Mouse (Mus musculus) spleen, postnatal 14 days (tissue): Measurements from ENCODE around the gene Dixdc1.

Experiments
- DNase-seq, 2 experiments: peaks; one replicate each; pipeline ENCODE4 v3.0.0; 2021 to 2022; ENCODE audit warnings: low spot score in 2 of 2

The Dixdc1 gene

DNA sequence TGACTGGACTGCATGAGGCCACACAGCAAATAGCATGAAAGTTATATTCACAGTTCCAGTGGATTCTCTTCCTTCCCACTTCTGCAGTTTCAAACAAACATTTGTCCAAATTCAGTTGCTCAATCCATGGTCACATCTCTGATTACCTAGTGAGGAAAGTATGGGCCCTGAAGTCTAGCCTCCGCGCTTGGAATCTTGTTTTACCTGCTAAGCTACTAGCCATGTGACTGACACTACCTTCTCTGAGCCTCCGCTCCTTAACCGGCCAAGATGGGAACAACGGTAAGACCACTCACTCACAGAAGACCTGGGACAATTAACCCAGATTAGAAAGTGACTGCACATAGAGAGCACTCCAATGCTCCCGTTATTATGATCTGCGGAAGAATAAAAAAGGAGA, 6.5 kb upstream of the Dixdc1 start:
- DNase-seq = no peak

DNA sequence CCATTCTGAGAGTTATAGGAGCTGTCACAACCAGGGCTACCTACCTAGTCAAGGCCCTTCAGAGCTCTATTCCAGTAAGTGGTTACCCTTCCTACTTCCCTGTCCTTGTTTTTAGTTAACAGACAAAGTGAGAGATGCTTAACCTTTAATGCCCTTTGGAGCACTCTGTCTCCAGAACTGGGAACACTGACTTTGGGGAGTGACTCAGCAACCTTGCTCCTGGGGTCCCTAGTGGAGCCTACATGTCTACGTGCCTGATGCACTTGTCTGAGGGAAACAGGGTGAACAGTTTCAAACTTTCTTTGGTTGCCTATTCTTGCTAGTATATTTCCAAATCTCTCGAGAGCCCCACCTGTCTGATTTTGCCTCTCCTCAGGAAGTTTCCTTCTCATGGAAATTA, 3.4 kb upstream of the Dixdc1 start:
- no peak for DNase-seq

DNA sequence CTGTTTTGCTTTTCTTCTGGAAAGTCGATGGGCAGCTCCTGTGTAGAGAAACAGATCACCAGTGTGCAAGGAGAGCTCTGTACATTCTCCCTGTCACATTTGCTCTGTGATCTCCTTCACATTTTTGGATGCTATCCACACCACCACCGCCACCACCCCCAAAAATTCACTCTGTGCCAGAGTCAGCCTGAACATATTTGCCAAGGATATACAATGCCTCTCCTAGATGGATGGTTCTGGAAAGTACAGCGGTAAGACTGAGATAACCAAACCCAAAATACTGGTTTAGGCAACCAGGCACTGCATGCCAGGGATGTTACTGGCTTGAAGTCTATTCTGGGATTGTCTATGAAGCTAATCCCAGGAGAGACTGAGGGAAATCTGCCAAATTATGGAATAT, 2.9 kb upstream of the Dixdc1 start:
- DNase-seq = no peak

DNA sequence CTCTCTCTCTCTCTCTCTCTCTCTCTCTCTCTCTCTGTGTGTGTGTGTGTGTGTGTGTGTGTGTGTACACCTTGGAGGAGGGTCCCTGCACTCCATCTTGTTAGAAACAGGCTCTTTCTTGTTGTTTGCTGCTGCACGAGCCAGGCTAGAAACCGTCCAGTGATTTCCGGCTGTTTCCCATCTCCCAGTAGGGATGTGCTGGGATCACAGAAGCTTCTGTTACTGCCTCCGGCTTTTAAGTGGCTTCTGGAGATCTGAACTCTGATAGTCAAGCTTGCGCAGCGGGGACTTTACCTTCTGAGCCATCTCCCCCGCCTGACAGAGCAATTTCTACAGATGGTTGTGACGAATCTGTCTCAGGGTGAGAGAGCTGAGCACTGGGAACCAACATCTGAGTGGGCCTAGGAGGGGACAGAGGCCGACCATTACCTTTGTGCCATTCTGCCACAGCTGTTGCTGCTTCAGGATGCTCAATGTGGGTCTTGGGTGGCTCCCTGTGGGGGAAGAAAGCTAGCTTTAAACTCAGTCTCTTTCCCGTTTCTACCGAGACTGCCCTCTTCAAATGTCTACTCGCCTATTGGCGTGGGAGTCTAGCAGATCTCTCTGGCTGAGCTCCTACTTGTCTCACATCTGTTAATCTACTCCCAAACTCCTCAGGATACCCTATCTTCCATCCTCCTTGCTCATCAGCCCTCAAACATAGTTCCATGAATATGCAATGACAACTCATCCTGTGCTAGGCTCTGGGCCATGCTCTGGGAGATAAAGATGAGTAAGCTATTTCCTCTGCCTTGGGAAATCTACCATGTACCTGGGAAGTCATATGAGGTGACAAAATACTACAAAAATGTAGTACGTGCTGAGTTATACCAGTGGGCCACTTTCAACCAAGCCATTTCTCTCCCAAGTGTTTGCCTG, 1.8 kb upstream of the Dixdc1 start:
- DNase-seq = no peak

DNA sequence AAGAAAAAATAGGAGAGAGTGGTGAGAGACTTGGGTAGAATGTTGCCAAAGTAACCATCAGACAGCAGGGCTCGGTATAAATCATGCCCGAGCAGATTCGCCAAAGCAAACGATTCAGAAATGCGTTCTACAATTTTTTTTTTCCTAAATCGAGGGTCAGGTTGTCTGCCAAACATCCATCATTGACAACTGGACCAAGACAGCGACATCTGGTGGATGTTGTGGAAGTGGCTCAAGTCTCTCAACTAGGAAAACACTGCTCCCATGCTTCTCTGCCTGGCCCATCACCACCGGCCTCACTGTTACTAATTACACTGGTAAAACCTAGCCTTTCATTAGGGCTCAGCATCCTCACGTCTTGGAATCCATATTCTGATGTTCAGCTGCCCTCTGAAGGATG, 4.3 kb downstream of the Dixdc1 start:
- no peak for DNase-seq

DNA sequence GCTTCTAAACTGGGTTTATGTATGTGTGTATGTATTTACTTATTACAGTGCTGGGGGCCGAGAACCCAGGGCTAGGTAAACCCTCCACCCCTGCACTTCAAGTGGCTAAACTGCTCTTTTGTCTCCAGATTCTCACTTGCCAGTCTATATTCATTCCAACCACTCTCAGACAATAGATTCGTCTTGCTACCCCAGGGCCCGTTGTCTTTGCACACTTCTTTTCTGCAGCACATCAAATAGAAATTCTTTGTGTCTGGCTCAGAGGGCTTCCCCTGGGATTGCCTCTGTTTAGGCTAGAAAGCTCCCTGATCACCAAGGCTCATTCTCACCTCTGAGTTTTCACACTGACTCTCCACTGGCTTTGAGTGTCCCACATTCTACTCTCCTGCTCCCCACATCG, 6.8 kb downstream of the Dixdc1 start:
- DNase-seq = no peak

DNA sequence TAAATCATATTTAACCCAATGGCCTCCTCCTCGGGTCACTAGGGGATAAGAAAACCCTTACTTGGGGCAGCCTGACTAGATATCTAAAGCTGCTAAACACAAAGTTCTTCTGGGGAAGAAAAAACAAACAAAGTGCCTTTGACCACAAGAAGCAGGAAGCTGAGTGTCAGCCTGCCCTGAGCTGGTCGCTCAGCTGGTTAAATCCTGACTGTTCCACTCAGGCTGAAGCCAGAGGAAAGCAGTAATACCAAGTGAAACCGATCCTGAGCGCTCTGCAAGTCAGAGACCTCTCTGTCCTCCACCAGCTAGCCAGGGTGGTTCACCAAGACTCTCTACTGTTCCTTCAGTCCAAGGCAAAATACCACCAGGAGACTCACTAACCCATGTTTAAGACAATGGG, 9.7 kb downstream of the Dixdc1 start:
- no peak for DNase-seq

DNA sequence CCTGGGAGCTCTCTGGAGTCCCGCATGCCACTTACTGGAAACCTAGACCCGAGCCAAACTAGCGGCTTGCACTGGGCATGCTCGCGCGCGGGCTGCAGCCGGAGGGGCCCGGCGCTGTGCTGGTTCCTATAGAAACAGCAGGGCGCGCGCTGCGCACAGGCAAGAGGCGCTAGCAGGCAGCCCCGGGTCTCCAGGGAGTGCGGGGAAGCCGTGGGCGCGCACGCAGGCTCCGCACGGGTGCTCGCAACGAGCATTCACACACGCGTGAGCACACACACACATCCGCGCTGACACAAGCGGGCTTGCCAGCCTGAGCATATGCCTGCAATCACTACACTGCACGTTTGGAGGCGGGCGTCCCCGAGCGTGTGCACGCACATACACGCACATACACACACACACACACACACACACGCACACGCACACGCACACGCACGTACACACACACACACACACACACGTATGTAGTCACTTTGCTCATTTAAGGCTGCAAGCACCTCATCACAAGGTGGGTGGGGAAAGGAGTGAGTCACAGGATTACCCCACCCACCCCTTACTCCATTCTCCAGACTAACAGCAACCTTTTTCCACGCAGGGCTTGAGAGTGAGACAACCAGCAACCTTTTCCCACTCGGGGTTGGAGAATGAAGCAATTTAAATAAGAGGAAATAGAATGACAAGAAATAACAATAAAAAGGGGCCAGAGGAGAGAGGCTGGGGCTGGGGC, 11.2 kb downstream of the Dixdc1 start:
- DNase-seq = peak in 1 of 2 experiments; percentile 18

DNA sequence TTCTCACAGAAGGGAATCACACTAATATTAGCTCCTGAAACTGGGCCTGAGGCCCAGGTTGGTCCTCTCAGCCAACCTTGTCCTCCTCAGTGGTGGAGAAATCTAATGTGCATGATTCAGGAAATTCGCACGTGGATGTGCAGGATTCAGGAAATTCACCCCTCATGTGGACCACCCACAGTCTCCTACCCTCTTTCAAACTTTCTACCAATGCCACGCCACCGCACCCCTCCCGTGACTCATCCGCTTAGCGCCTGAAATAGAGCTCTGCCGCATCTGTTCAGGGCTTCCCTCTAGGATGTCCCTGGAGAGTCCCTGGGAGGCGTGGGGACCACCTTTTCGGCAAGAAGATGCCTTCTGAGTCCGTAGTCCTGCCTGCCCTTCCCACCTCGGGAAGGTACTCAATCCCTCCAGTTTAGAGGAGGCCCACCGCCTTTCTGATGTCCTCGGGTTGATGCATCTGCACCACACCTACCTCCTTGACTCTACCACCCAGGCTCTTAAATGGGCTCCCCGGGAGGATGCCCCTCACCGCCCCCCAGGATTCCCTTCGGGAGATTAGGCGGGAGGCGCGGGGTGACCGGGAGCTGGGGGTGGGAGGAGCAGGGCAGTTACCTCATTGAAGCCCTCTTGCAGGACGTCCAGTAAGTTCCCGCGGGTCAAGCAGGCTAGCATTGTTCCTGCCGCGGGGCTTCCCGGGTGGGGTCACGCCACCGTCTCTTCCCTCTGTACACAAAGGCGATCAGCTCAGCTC, 12.0 kb downstream of the Dixdc1 start:
- no peak for DNase-seq

DNA sequence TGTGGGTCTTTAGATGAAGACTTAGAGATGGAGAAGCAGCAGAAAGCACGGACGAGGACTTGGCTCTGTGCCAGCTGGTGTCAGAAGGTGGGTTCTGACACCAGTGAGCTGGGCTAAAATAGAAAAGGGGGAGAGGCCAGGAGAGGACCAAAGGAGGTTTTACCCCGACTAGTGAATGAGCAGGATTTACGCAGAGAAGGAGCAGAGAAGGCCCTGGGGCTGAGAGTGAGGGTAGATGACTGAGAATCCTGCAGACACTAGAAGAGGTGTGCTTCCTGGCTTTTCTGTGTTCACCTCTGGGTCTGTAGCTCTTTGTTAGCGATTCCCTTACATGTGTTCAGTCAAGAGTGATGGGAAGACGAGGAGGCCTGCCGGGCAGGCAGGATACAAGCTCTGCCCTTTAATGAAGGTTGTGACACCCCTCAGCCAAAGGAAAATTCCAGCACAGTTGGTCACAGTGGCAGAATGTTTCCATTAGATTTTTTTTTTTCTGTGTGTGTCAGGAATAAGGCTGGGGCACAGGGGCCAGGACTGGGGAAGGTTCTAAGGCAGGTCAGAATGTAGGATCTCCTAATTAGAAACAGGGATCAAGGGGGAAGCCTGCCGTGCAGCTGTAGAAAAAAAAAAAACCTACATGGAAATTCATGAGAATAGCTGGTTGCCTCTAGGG, 13.3 kb downstream of the Dixdc1 start:
- no peak for DNase-seq

DNA sequence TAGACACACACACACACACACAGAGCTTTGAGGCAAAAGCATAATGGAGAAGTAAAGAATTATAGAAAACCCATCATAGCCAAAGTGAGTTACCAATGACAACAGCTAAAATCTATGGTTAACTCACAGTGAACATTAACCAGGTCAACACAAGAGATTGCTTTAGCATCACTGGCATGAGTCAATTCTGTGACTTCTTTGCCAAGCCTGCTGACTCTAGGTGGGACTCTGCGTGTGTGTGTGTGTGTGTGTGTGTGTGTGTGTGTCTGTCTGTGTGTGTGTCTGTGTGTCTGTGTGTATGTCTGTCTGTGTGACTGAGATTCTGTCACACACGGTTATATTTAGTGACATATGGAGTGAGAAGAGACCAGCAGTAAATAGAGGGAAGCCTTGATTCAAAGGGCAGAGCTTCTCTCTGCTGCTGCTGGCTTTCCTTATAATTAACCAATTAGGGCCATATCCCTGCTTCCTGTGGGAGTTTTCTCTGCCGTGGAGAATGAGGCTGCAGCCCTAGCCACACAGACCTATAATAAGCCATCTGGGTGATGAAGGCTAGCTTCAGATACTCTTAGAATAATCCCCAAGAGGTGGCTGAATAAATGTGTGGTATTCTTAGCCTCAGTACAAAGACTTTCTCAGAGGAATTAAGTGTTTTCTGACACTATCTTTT, 14.5 kb downstream of the Dixdc1 start:
- no peak for DNase-seq

DNA sequence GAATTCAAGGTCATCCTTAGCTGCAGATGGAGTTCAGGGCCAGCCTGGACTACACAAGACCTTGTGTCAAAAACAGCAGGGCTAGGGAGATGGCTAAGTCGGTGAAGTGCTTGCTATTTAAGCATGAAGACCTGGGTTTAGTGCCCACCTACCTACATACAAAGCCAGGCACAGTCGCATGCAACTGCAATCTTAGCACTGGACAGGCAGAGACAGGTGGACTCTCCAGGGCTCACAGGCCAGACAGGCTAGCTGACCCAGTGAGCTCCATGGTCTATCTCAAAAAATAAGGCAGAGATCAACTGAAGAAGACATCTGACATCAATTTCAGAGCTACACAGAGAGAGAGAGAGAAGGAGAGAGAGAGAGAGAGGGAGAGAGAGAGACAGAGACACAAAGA, 15.2 kb downstream of the Dixdc1 start:
- no peak for DNase-seq

DNA sequence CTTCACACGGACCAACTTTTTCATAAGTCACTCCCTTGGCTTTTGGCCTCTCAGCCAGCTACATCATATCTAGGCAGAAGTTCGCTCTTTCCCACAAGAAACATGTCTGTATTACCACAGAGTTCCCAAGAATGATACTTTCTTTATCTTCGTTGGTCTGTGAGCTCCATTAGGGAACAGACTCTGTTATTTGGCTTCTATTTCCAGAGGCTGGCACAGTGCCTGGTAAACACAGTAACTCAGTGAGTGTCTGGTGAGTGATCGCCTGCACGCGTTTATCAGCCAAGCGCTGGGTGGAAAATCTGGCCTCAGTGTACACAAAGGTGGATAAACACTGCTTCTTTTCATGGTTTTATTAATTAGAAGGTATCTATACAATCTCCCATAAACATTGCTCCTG, 15.9 kb downstream of the Dixdc1 start:
- DNase-seq = no peak

DNA sequence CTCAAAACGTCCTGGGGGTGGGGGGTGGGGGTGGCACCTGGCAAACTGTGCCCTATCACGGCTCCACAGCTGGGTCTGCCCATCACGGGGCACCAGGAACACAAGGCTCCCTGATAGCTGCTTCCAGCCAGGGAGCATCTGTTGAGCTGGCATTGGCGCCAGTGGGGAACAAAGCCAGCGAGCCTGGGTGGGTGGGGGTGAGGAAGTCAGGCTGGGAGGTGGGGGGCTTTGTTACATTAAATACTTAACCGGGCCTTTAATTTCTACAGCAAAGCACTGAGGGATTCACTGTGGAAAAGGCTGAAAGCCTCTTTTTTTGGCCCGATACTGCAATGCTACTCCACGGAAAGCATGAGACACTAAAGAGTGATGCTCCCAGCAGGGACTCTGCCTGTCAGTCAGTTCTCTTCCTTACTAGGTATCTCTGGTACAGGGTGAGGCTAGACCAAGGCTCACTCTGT, 16.8 kb downstream of the Dixdc1 start:
- DNase-seq = no peak

DNA sequence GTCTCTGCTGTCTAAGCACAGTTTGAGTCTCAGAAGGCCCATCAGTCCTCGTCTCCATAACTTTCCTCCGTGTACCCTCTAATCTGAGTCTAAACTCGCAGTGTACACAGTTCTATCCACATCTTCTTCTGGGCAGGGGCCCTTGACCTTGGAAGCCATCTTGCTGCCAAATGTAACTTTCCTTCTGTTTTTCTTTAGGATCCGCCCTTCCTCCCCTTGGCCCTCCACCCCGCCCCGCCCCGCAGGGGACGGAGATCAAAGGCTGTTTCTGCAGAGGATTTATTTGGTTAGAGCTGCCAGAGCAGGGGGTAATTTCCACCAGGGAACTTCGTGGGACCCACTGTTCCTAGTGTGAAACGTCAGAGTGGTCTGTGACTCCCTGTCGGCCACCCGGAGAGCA, 18.3 kb downstream of the Dixdc1 start:
- DNase-seq = no peak

DNA sequence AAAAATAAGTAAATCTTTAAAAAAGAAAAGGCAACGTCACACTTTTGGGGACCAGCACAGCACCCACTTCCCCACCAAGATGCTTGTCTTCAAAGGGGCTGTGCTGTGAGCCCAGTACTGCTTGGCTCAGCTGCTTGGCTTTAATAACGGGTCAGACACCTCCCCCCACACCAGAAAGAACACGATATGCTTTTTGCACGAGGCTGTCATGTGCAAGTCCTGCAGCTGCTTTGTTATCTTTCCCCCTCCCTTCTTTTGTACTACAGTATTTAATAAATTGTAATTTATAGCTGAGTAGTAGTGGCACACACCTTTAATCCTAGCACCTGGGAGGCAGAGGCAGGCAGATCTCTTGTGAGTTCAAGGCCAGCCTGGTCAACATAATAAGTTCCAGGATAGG, 20.4 kb downstream of the Dixdc1 start:
- DNase-seq = no peak

DNA sequence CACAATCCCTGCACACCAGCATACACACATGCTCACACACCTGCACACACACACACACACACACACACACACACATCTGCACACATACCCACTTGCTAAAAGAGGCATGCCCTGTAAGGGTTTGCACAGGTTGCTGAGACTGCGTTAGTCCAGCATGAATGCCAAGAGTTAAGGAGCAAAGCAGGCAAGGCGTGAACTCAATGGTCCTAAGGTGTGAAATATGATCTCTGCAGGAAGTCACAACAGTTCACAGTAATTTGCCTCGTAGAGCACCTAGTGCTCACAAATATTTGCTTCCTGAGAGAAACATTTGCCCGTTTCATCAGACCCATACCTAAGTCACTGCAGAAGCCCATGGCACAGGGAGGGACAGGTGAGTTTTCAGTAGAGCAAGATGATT, 25.1 kb downstream of the Dixdc1 start:
- no peak for DNase-seq

DNA sequence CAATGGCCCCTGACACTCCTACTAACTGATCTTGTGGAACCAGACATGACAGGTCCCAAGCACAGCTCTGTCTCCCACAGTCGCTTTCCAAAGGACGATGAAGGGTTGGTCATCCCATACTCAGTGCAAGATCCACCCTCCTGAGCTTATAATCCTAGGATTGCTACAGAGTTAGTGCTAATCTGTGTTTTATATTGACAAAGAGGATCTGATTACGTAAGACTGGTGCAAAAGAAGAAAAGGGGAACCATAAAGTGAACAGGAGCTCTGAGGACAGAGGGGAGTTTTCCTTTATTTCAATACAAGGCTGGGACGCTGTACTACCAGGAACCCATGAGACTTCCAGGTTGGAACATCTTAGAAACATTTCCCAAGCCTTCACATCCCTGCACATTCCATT, 28.0 kb downstream of the Dixdc1 start:
- no peak for DNase-seq

DNA sequence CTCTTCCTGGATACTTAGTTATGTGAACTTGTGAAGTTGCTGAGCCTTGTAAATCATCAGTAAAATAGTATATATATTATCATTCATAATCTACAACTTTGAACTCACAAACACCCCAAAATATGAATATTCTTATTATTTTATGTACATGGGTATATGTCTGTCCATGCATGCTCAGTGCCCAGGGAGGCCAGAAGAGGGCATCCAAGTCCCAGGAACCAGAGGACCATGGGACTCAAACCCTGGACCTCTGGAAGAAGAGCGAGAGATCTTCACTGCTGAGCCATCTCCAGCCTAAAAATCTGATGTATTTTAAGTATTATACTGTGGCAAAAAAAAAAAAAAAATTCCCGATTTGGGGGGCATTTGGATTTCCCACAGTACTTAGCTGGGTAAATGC, 30.2 kb downstream of the Dixdc1 start:
- no peak for DNase-seq

DNA sequence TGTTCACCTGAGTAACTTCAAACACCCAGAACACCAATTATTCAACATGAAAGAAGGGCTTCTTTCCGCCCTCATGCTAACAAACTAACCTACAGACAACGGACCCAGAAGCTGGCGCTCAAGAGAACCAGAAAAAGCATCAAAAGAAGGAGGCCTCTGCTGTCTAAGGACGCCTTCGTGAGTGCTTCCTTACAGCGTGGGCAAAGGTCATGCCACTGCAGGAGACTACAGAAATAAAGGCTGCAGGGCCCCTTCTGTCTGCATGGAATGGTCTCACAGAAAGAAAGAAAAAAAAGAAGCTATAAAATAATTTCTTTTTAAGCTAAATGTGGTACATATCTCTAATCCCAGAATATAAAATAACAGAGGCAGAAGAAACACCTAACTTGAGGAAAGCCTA, 34.4 kb downstream of the Dixdc1 start:
- no peak for DNase-seq
